ENCODE assay signal across 9 mouse cellular contexts in the genomic region with DNA sequence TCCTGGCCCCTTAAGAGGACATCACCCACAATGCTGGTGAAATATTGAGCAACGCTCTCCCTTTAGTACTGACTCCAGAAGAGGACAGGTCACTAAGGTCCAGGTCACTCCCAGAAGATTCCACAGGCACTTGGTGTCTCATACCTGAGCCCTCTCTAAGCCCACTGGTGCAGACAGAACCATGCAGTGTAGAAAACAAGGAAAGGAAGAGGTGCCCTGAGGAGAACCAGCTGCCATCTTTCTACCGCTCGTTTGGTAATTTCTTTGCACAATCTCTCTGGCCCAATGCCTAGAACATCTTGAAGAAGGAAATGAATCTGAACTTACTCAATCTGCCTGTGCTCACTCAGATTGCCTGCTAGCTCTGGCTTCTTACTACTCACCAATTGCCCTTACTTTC. TPM values are rescaled to one million over a fixed set of nuclear protein-coding genes. Genes with fewer than 3 reads are reported as not detected.
DNase-seq lines count a peak whose midpoint lies in the region; ATAC-seq and TF ChIP-seq lines count a peak whose summit lies in the region.
"Had no signal": no experiment of that assay in that cellular context is flagged by ENCODE, and none has a peak within 500 bp of the region (broad histone marks: within the 10 kb centered on the region; RNA-seq: fewer than 3 reads in every experiment).

No protein-coding gene starts in this region.

- no peaks in the 10 kb centered on the region for H3K9me3 ChIP-seq in heart, embryonic 12.5 days (replicated peaks)
- H3K9me3 ChIP-seq in stomach, postnatal 0 days (ENCODE audit: control insufficient read depth, low read length) = no peaks in the 10 kb centered on the region

- peaks cover 25% of the 10 kb centered on the region for H3K4me1 ChIP-seq in heart, adult 2 months (ENCODE audit: control insufficient read depth, insufficient read depth, low read length)
- H3K4me1 ChIP-seq in heart, embryonic 12.5 days (replicated peaks) = no peaks in the 10 kb centered on the region
- no peaks in the 10 kb centered on the region for H3K4me1 ChIP-seq in testis, adult 2 months (ENCODE audit: control insufficient read depth, insufficient read depth, low read length)
- H3K4me1 ChIP-seq in stomach, postnatal 0 days (replicated peaks; ENCODE audit: control insufficient read depth, insufficient read depth) = no peaks in the 10 kb centered on the region

- H3K27me3 ChIP-seq in heart, adult 2 months (ENCODE audit: control insufficient read depth, insufficient read depth, low read length) = no peaks in the 10 kb centered on the region
- no peaks in the 10 kb centered on the region for H3K27me3 ChIP-seq in heart, embryonic 12.5 days (replicated peaks)
- H3K27me3 ChIP-seq in testis, adult 2 months (ENCODE audit: control insufficient read depth, insufficient read depth, low read length) = no peaks in the 10 kb centered on the region
- H3K27me3 ChIP-seq in stomach, postnatal 0 days (ENCODE audit: control insufficient read depth, insufficient read depth, low read length) = no peaks in the 10 kb centered on the region

- no peaks in the 10 kb centered on the region for H3K79me2 ChIP-seq in heart, adult 2 months (replicated peaks; ENCODE audit: control insufficient read depth, insufficient read depth, low read length)

- H3K4me3 ChIP-seq in heart, adult 2 months = peak overlapping the region; percentile 58
- H3K4me3 ChIP-seq in heart, embryonic 12.5 days = no peak overlapping the region
- no peak overlapping the region for H3K4me3 ChIP-seq in testis, adult 2 months (ENCODE audit: control insufficient read depth, low read depth, low read length)
- no peak overlapping the region for H3K4me3 ChIP-seq in stomach, postnatal 0 days (ENCODE audit: low read depth, low read length)

- peak; percentile 38; the same call in 1 of the 2 replicates for TF ChIP-seq POLR2A in heart, adult 2 months (IDR thresholded peaks at IDR 0.05; ENCODE audit: insufficient read depth, low read depth, low read length)
- no peak for TF ChIP-seq POLR2A in testis, adult 2 months (IDR thresholded peaks at IDR 0.05; ENCODE audit: control insufficient read depth, low read depth, low read length)

- DNase-seq in heart, adult 2 months = peak; percentile 74 to 78
- no peak for DNase-seq in testis, postnatal 14 days (ENCODE audit: low spot score)
- peak; percentile 39 for DNase-seq in kidney, postnatal 14 days
- DNase-seq in stomach, postnatal 0 days (ENCODE audit: low spot score) = no peak
- DNase-seq in natural killer cell, adult 2 months (ENCODE audit: low spot score in 2 of 2) = no peak
- DNase-seq in right cerebral cortex, postnatal 36 days (ENCODE audit: low spot score in 2 of 2) = no peak

- TF ChIP-seq EP300 in heart, adult 2 months (IDR thresholded peaks at IDR 0.05; ENCODE audit: insufficient read depth, low read depth, low read length) = 0 out of 2 replicates have a peak, but pooled peaks have one; percentile 38
- no peak for TF ChIP-seq EP300 in stomach, postnatal 0 days (optimal IDR thresholded peaks at IDR 0.05)

- peak overlapping the region; percentile 88 for H3K27ac ChIP-seq in heart, adult 2 months
- H3K27ac ChIP-seq in heart, embryonic 12.5 days (ENCODE audit: poor library complexity, severe bottlenecking) = no peak overlapping the region
- peak overlapping the region; percentile 51 for H3K27ac ChIP-seq in testis, adult 2 months (ENCODE audit: control insufficient read depth, insufficient read depth, low read depth, low read length)
- H3K27ac ChIP-seq in stomach, postnatal 0 days (replicated peaks) = peak overlapping the region; percentile 49; the same call in 1 of the 2 replicates

- peak overlapping the region; percentile 69 for H3K9ac ChIP-seq in heart, adult 2 months (ENCODE audit: low read depth, low read length)
- H3K9ac ChIP-seq in heart, embryonic 12.5 days = no peak overlapping the region
- no peak overlapping the region for H3K9ac ChIP-seq in stomach, postnatal 0 days (ENCODE audit: low read length)

- 36% methylated on average over 3 of the region's 3 CpGs for WGBS in heart, adult 2 months
- WGBS in heart, embryonic 12.5 days = 67% methylated on average over 3 of the region's 3 CpGs
- 42% methylated on average over 3 of the region's 3 CpGs for WGBS in stomach, postnatal 0 days

- intact Hi-C loops in heart, adult 2 months (cut with DNase I) = loop anchor here (2.0 kb wide), 1 partner anchor 71 kb away; no protein-coding TSS in a partner anchor

- no peak for ATAC-seq in heart, embryonic 12.5 days (ENCODE audit: insufficient number of reproducible peaks, low FRiP score)
- ATAC-seq in stomach, postnatal 0 days (ENCODE audit: low FRiP score, low TSS enrichment) = no peak
- ATAC-seq: hindbrain, embryonic 16.5 days had no signal

- no peak for TF ChIP-seq CTCF in heart, adult 2 months (IDR thresholded peaks at IDR 0.05)
- TF ChIP-seq CTCF in testis, adult 2 months (IDR thresholded peaks at IDR 0.05; ENCODE audit: control insufficient read depth, insufficient read depth, insufficient replicate concordance, low read depth, low read length) = no peak
- TF ChIP-seq CTCF in stomach, postnatal 0 days (IDR thresholded peaks at IDR 0.05; ENCODE audit: low read depth) = no peak

- peaks cover 24% of the 10 kb centered on the region for H3K36me3 ChIP-seq in heart, adult 2 months (ENCODE audit: control insufficient read depth, insufficient read depth, low read length)
- no peaks in the 10 kb centered on the region for H3K36me3 ChIP-seq in heart, embryonic 12.5 days
- H3K36me3 ChIP-seq in testis, adult 2 months (ENCODE audit: control insufficient read depth, insufficient read depth, low read length) = no peaks in the 10 kb centered on the region
- no peaks in the 10 kb centered on the region for H3K36me3 ChIP-seq in stomach, postnatal 0 days (ENCODE audit: control insufficient read depth, insufficient read depth, low read length)

- H3K4me2 ChIP-seq in heart, embryonic 12.5 days = no peak overlapping the region
- no peak overlapping the region for H3K4me2 ChIP-seq in stomach, postnatal 0 days (replicated peaks; ENCODE audit: low read depth)

RNA-seq across cellular contexts. Expression of a gene that starts 2.0 kb away (rescaled TPM):
- total RNA-seq in heart, adult 2 months (2021) = 100 to 1,000 TPM; 134 to 187 TPM
- polyA plus RNA-seq in heart, adult 2 months (2012; rRNA removed) = 51.7 and 59.3 TPM in 2 replicates
- 0.17 and 0.23 TPM in 2 replicates for polyA plus RNA-seq in heart, embryonic 12.5 days (2016; fragmentation: Nextera tagmentation; extraction: Ambion mirVana)
- polyA plus RNA-seq in testis, adult 2 months (2012; rRNA removed) = 2.3 and 3.3 TPM in 2 replicates
- polyA plus RNA-seq in stomach, postnatal 0 days (2015; fragmentation: Nextera tagmentation; extraction: Ambion mirVana) = 16.4 and 18.4 TPM in 2 replicates

Comparison
In these comparisons a context has a peak if more than half of its experiments do, and no peak if none do; other contexts are left out.
1. DNase-seq: peak in heart, adult 2 months (2 of 2) and kidney, postnatal 14 days (single experiment); none in testis, postnatal 14 days (single experiment), stomach, postnatal 0 days (single experiment), natural killer cell, adult 2 months (0 of 2) and right cerebral cortex, postnatal 36 days (0 of 2).